Mouse (Mus musculus) midbrain, embryonic 13.5 days (tissue): ENCODE results near the gene Gm10322. TPM values are rescaled to one million over a fixed set of nuclear protein-coding genes. Genes with fewer than 3 reads are reported as not detected.
A peak's percentile ranks its signal among the peaks of the same experiment; 100 is the strongest.

Experiments used
- ATAC-seq: fragments of 200-750 bp; cut with Nextera tagmentation; 2 replicates; pipeline ENCODE4 v1.8.0; 2017; ENCODE audit warnings: mild to moderate bottlenecking, moderate TSS enrichment, moderate library complexity
- H3K27ac ChIP-seq: fragments of 300-500 bp; sonication (generic); 2 replicates; pipeline ENCODE4 v1.5.1; 2015; ENCODE audit warnings: inconsistent platforms, mild to moderate bottlenecking, moderate library complexity
- H3K27me3 ChIP-seq: fragments of 300-500 bp; sonication (generic); 2 replicates; pipeline ENCODE4 v1.6.1; 2015; ENCODE audit warnings: mild to moderate bottlenecking, inconsistent platforms
- H3K36me3 ChIP-seq: fragments of 300-500 bp; sonication (generic); 2 replicates; pipeline ENCODE4 v1.6.1; 2015; ENCODE audit warnings: mild to moderate bottlenecking, inconsistent platforms
- H3K4me1 ChIP-seq: fragments of 300-500 bp; sonication (generic); replicated peaks from 2 replicates; pipeline ENCODE4 v1.6.1; 2015; ENCODE audit warnings: inconsistent platforms
- H3K4me2 ChIP-seq: fragments of 300-500 bp; sonication (generic); replicated peaks from 2 replicates; pipeline ENCODE4 v1.6.1; 2015; ENCODE audit warnings: moderate library complexity, mild to moderate bottlenecking, inconsistent platforms
- H3K4me3 ChIP-seq: fragments of 300-500 bp; sonication (generic); replicated peaks from 2 replicates; pipeline ENCODE4 v1.5.1; 2015; ENCODE audit warnings: mild to moderate bottlenecking, inconsistent platforms
- H3K9ac ChIP-seq: fragments of 300-500 bp; sonication (generic); replicated peaks from 2 replicates; pipeline ENCODE4 v1.6.1; 2015; ENCODE audit warnings: mild to moderate bottlenecking, inconsistent platforms
- H3K9me3 ChIP-seq: fragments of 300-500 bp; sonication (generic); 2 replicates; pipeline ENCODE4 v1.6.1; 2016; ENCODE audit warnings: mild to moderate bottlenecking, inconsistent platforms
- WGBS: fragments of 180-500 bp; shearing (Covaris S2); methylation state at CpG from one replicate; pipeline ENCODE4 v1.1.7; 2015; 5-methylcytosine and 5-hydroxymethylcytosine counted together
- polyA plus RNA-seq: library from polyadenylated mRNA; unstranded; fragments of >200 nt; fragmentation: Nextera tagmentation; extraction: Ambion mirVana; gene quantifications from 2 replicates; pipeline ENCODE4 v1.2.1, GENCODE M21; 2015

The Gm10322 gene
- not detected in 2 replicates for polyA plus RNA-seq

DNA sequence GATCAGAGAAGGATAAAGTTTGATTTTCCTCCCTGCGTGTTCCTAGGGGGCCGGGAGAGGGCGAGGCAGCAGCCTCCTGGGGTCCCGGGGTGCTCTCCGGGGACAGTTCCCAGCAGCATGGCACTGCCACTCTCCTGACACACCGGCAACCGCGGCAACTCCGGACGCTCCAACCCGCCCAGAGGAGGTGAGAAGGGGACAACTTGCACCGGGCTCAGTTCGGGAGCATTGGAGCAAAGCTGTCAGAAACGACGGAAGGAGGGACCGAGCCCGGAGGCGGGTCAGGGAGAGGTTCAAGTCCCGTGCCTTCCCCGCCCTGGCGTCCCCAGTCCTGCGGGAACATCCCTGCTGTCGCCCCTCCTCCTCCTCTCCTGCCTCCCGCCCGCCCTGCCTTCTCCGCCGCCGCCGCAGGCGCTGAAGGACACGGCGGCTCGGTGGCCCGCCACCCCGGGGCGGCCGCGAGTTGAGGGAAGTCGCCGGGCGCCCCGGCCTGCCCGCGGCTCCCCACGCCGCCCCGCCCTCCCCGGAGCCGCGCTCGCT is at the start of gene Gm10322:
TSS of gene Gm10322 (plus strand) at position 83 of the 540 bp plus-strand sequence.
- Histone ChIP-seq H3K4me3 (peak within 1 kb of the TSS; percentile 85), H3K36me3 (no peaks in the 10 kb centered on the region), H3K9ac (peak within 1 kb of the TSS; percentile 95), H3K27ac (peak within 1 kb of the TSS; percentile 90), H3K9me3 (no peaks in the 10 kb centered on the region), H3K4me1 (peaks cover 24% of the 10 kb centered on the region), H3K27me3 (peaks cover 7% of the 10 kb centered on the region), H3K4me2 (peak within 1 kb of the TSS; percentile 85)
- peak; percentile 89 for ATAC-seq
- WGBS: under 1% methylated on average over 36 of the region's 51 CpGs

DNA sequence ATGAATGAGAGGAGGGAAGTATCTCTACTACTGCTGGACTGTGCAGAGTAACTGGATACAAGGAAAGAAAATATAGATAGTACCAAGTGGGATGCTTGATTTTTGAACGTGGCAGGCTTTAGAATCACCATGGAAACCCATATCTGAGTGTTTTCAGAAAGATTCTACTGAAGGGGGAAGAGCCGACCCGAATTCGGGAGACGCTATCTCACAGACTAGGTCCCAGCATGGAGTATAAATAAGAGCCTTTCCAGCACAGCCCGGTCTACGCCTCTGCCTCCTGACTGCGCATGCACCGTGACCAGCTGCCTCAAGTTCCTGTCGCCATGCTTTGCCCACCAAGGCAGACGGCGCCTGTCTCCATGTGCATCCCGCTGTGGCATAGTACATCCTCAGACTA is 48.9 kb upstream of the Gm10322 start:
- no peak overlapping the region for H3K27ac ChIP-seq
- no peaks in the 10 kb centered on the region for H3K9me3 ChIP-seq
- no peaks in the 10 kb centered on the region for H3K4me1 ChIP-seq
- no peak overlapping the region for H3K4me3 ChIP-seq
- H3K36me3 ChIP-seq: no peaks in the 10 kb centered on the region
- no peak for ATAC-seq
- WGBS: 94% methylated on average over 13 of the region's 13 CpGs
- no peak overlapping the region for H3K4me2 ChIP-seq
- H3K9ac ChIP-seq: no peak overlapping the region
- H3K27me3 ChIP-seq: no peaks in the 10 kb centered on the region

DNA sequence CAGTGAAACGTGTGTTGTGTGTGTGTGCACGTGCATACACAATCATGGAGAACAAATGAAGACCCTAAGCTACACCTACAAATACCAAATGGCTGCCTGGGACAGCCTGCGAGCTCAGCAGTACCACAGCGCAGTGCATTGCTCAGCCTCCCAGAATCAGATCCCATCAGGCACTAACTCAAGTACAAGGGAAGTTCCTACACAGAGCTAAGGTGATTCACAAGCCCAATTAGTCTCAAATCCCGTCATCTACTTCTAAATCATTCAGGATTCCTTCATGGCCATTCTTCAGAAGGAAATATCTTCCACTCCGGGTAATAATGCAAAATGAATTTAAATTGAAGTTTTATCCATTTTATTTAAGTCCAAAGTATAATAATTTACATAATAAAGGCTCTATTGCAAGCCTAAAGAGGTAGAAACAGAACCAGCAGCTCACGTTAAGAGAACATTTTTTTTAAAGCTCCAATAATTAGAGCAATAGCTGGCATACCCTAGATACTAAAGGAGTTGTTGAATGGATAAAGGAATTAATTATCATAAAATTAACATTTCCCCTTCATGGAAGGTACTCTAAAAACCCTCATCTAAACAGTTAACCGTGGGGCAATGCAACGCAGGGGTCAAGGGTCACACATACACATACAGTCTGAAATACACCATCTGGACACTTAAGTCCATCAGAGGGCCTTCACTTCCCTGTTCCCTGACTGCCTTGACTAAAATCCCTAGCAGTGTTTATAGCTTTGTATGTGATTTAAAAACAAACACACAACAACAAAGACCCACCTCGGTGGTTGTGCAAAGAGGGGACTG is 47.0 kb upstream of the Gm10322 start:
- peak; percentile 27; the same call in 1 of the 2 replicates for ATAC-seq
- Histone ChIP-seq H3K36me3 (no peaks in the 10 kb centered on the region), H3K4me2 (no peak overlapping the region), H3K27ac (no peak overlapping the region), H3K4me1 (no peaks in the 10 kb centered on the region), H3K9ac (no peak overlapping the region), H3K4me3 (no peak overlapping the region), H3K27me3 (no peaks in the 10 kb centered on the region), H3K9me3 (peaks cover 8% of the 10 kb centered on the region; the same call in 1 of the 2 replicates)
- 61% methylated on average over 10 of the region's 10 CpGs for whole genome bisulfite sequencing

DNA sequence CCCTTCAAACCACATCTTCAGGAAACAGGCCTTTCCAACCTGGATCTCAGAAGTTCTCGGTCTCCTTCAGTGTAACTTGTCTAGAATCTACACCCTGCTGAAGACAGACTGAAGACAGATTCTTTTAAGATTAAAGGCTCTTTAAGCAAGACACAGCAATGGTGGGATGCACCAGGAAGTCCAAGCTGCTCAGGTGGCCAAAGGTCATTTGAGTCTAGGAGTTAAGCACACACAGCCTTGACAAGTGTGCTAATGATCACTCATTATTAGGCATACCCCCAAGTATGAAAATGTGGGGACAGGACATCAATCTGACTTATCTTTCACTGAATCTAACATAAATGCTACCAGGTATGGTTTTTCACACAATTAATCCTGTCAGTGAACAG is 46.4 kb upstream of the Gm10322 start:
- Histone ChIP-seq H3K27ac (no peak overlapping the region), H3K9me3 (peaks cover 11% of the 10 kb centered on the region; the same call in 1 of the 2 replicates), H3K36me3 (no peaks in the 10 kb centered on the region), H3K4me2 (no peak overlapping the region), H3K27me3 (no peaks in the 10 kb centered on the region), H3K4me1 (no peaks in the 10 kb centered on the region), H3K9ac (no peak overlapping the region), H3K4me3 (no peak overlapping the region)
- ATAC-seq: no peak
- whole genome bisulfite sequencing: 85% methylated on average over 1 of the region's 1 CpGs

DNA sequence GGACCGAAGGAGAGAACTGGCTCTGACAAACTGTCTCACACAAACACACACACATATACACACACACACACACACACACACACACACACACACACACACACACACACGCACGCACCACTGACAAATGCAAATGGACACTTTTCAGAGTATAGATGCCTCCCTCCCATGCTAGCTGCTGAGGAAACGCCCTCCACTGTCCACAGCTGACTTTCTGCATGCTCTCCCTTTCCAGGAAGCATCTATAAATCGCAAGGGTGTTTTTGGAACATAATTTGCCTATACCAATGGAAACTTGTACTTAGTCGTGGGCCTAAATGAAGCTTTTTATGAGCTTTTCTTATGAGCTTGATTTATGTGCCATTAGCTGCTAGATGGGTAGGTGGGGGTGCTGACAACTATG is 45.5 kb upstream of the Gm10322 start:
- no peak overlapping the region for H3K9ac ChIP-seq
- no peak for ATAC-seq
- no peaks in the 10 kb centered on the region for H3K4me1 ChIP-seq
- peaks cover 13% of the 10 kb centered on the region; the same call in 1 of the 2 replicates for H3K9me3 ChIP-seq
- H3K4me3 ChIP-seq: no peak overlapping the region
- no peak overlapping the region for H3K27ac ChIP-seq
- H3K36me3 ChIP-seq: no peaks in the 10 kb centered on the region
- no peaks in the 10 kb centered on the region for H3K27me3 ChIP-seq
- 91% methylated on average over 6 of the region's 6 CpGs for WGBS
- H3K4me2 ChIP-seq: no peak overlapping the region

DNA sequence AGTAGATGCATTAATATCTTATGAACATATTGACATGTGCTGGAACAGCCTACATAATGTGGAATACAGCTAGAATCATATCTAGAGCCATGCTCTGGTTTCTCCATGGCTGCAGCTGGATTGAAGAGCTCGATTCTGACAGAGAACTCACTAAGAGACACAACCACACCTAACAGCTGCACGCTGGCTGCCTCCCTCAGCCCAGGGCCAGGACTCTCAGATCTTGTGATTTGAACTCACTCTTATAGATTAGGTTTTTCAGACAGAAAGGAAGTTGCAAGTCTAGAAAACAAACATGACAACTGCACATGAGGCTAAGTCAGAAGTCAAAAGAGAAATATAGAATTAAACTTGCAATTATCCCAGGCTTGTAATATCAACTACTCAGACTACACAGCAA is 45.1 kb upstream of the Gm10322 start:
- H3K27me3 ChIP-seq: no peaks in the 10 kb centered on the region
- H3K9me3 ChIP-seq: peaks cover 13% of the 10 kb centered on the region; the same call in 1 of the 2 replicates
- WGBS: 96% methylated on average over 2 of the region's 2 CpGs
- ATAC-seq: no peak
- H3K36me3 ChIP-seq: no peaks in the 10 kb centered on the region
- no peak overlapping the region for H3K27ac ChIP-seq
- H3K4me1 ChIP-seq: no peaks in the 10 kb centered on the region
- no peak overlapping the region for H3K4me3 ChIP-seq
- H3K9ac ChIP-seq: no peak overlapping the region
- H3K4me2 ChIP-seq: no peak overlapping the region

DNA sequence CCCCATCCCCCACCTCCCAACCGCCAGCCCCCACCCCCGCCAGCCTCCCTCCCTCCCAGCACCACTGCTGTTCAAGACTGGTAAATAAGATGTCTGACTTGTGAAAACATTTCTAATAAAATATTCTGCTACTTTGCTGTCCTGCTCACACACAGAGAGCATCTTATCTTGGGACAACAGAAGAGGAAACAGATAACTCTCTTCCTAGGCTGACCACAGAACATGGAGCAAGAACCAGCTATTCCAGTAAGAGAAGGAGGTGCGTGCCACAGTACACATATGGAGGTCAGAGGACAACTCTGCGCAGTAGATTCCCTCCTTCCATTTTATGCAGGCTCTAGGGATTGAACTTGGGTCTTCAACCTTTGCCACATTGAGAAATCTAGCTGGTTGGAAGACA is 44.6 kb upstream of the Gm10322 start:
- Histone ChIP-seq H3K9me3 (peaks cover 13% of the 10 kb centered on the region; the same call in 1 of the 2 replicates), H3K4me3 (no peak overlapping the region), H3K27ac (no peak overlapping the region), H3K27me3 (no peaks in the 10 kb centered on the region), H3K36me3 (no peaks in the 10 kb centered on the region), H3K4me2 (no peak overlapping the region), H3K4me1 (no peaks in the 10 kb centered on the region), H3K9ac (no peak overlapping the region)
- no peak for ATAC-seq
- 94% methylated on average over 4 of the region's 4 CpGs for WGBS

DNA sequence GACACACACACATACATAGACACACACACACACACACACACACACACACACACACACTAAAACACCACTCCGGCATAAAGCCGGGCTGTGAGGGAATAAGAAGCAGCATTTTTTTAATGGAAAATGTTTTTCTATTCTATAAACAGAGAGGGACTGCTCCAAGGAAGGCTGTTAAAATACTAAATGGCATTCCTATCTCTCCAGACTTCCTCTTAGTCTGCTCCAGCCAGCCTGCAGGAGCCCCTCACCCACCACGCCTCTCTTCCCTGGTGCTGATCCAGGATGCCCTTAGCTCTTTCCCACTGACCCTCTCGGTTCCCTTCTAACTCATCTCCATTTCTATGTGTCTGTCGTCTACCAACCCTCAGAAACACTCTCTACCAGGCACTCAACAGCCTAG is 43.9 kb upstream of the Gm10322 start:
- Histone ChIP-seq H3K9me3 (peaks cover 13% of the 10 kb centered on the region; the same call in 1 of the 2 replicates), H3K4me3 (no peak overlapping the region), H3K36me3 (no peaks in the 10 kb centered on the region), H3K4me2 (no peak overlapping the region), H3K27me3 (no peaks in the 10 kb centered on the region), H3K27ac (no peak overlapping the region), H3K9ac (no peak overlapping the region), H3K4me1 (no peaks in the 10 kb centered on the region)
- WGBS: 94% methylated on average over 5 of the region's 5 CpGs
- ATAC-seq: no peak

DNA sequence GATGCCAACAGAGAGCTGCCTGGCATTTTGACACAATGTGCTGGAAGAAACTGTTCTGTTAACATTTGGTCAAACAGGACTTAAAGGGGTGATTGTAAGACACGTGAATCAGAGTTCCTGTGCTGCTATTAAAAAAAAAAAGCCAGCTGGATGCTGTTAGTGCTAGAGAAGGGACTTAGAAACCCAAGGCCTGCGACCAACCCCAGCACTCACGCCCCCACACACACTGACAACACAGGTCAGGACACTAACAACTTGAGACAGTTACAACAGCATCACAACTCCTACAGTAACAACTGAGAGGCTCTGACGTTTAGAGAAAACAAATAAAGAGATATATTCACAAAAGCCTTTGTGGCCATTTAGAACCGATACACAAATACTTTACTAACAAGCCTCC is 39.6 kb upstream of the Gm10322 start:
- 72% methylated on average over 5 of the region's 5 CpGs for WGBS
- H3K4me1 ChIP-seq: peaks cover 9% of the 10 kb centered on the region

DNA sequence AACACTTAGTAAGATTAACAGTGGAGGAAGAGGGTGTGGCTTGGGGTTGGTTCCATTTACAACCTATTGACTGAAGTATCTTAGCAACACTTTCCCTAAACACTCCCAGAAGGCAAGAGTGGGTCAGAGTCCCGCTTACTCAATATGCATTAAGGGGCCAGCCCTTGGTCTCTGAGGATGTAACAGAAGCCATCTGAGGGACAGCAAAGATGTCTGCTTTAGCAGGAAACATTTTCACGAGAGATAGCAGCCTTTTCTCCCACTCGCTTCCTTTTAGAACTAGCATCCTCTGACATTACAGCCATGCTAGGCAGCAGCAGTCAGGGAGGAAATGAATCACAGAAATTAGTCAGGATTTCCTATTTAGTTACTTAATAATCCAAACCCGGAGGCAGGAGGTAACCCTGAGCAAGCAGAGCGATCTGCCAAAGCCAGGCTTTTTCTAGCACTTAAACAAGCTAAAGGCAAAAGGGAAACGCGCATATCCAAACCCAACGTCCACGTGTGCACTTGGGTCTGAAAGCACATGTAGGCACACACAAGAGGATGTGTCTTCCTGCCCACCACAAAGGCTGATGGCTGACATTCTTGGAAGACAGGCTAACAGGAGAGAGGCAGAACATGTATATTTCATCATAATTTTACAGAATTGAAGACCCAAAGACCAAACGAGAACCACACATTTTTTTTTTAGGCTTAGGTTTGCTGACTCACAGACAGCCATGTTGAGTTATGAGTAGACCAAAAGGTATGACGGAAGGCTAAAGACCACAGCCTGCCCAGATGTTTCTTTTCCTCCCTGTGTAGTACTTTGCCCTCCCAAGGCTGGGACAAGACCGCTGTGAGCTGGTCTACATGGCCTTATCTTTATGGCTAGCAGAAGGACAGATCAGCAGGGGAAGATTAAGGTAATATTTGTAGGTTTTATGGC is 37.7 kb upstream of the Gm10322 start:
- no peaks in the 10 kb centered on the region for H3K36me3 ChIP-seq
- H3K4me2 ChIP-seq: no peak overlapping the region
- H3K4me3 ChIP-seq: no peak overlapping the region
- 70% methylated on average over 12 of the region's 12 CpGs for WGBS
- ATAC-seq: no peak
- H3K27me3 ChIP-seq: no peaks in the 10 kb centered on the region
- H3K9ac ChIP-seq: no peak overlapping the region; the same call in 1 of the 2 replicates
- peaks cover 8% of the 10 kb centered on the region; the same call in 1 of the 2 replicates for H3K9me3 ChIP-seq
- H3K4me1 ChIP-seq: peaks cover 14% of the 10 kb centered on the region
- no peak overlapping the region for H3K27ac ChIP-seq

More for the DNA sequence above, 39.6 kb upstream of the Gm10322 start:
- no peak overlapping the region for H3K9ac ChIP-seq
- H3K27ac ChIP-seq: no peak overlapping the region
- peaks cover 13% of the 10 kb centered on the region; the same call in 1 of the 2 replicates for H3K9me3 ChIP-seq
- H3K4me2 ChIP-seq: no peak overlapping the region
- ATAC-seq: no peak
- no peak overlapping the region for H3K4me3 ChIP-seq
- H3K27me3 ChIP-seq: no peaks in the 10 kb centered on the region
- no peaks in the 10 kb centered on the region for H3K36me3 ChIP-seq

DNA sequence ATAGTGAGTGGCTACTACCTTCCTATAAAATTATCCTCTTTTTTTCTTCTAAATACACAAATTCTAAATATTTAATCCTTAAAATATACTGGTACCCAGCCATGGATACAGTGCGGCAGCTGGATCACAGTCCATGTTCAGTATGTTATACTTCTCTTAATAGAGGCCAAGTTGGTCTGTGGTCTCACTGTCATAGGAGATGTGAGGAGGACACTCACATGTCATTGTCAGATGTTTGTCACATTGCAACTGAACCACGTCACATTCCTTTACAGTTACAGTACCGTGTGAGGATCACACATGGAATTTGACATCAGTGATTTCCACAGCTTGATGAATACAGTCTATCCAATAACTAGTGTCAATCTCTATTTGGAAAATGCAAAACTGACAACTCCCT is 36.2 kb upstream of the Gm10322 start:
- WGBS: 94% methylated on average over 3 of the region's 3 CpGs
- H3K9ac ChIP-seq: no peak overlapping the region

More for the DNA sequence above, 36.2 kb upstream of the Gm10322 start:
- no peak for ATAC-seq
- H3K9me3 ChIP-seq: 0 out of 2 replicates have a peak, but pooled peaks cover under 1% of the 10 kb centered on the region
- peaks cover 14% of the 10 kb centered on the region for H3K4me1 ChIP-seq
- no peak overlapping the region for H3K27ac ChIP-seq
- H3K36me3 ChIP-seq: no peaks in the 10 kb centered on the region
- H3K4me2 ChIP-seq: no peak overlapping the region
- H3K4me3 ChIP-seq: no peak overlapping the region
- H3K27me3 ChIP-seq: no peaks in the 10 kb centered on the region
